Mouse (Mus musculus) E14TG2a.4 (cell line): Measurements from ENCODE around the gene Jam3.

Source experiments
- CTCF ChIP-seq: conservative IDR thresholded peaks from 2 replicates; pipeline ENCODE4 v1.5.1; 2014; ENCODE audit warnings: low read length
- NANOG ChIP-seq: IDR thresholded peaks from 2 replicates; pipeline ENCODE4 v1.6.1; 2014; ENCODE audit warnings: borderline replicate concordance, low read length, mixed read lengths
- POU5F1 ChIP-seq: IDR thresholded peaks from 2 replicates; pipeline ENCODE4 v1.6.1; 2014; ENCODE audit warnings: low read length, borderline replicate concordance

DNA sequence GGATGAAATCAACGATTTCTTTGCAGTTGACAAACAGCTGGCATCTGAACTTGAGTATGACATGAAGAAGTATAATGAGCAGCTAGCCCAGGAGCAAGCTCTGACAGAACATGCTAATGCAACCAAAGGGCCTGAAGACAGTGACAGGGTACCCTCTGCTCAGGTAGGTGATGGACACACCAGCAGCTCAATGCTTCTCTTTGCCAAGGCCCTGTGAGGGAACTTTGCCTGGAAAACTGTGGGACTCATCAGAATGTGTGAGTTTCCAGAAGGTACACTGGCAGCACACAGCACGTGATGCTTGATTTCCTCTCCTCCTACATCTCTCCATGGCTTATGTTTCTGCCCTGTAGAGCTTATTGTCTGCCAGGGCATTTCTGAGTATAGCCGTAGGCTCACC is 67.8 kb downstream of the Jam3 start:
- no peak for TF ChIP-seq CTCF
- TF ChIP-seq POU5F1 = no peak
- no peak for TF ChIP-seq NANOG
